Mouse (Mus musculus) limb, embryonic 11.5 days (tissue): ENCODE measurements around the gene Tlr2. TPM values are rescaled to one million over a fixed set of nuclear protein-coding genes. Genes with fewer than 3 reads are reported as not detected.

ENCODE experiments used
- ATAC-seq: fragments of 200-750 bp; cut with Nextera tagmentation; 2 replicates; pipeline ENCODE4 v1.8.0; 2017; ENCODE audit warnings: low read depth; ENCODE audit not compliant: insufficient number of reproducible peaks, low FRiP score, low TSS enrichment
- DNase-seq: peaks from one replicate; pipeline ENCODE4 v3.0.0-alpha.2; 2015; ENCODE audit warnings: low spot score
- H3K27ac ChIP-seq: fragments of 300-500 bp; sonication (generic); replicated peaks from 2 replicates; pipeline ENCODE4 v1.5.1; 2014; ENCODE audit warnings: low read depth, mild to moderate bottlenecking, low read length
- H3K27me3 ChIP-seq: fragments of 300-500 bp; sonication (generic); 2 replicates; pipeline ENCODE4 v1.6.1; 2014; ENCODE audit warnings: mild to moderate bottlenecking, low read length, mixed read lengths; ENCODE audit not compliant: control insufficient read depth, insufficient read depth
- H3K36me3 ChIP-seq: fragments of 300-500 bp; sonication (generic); 2 replicates; pipeline ENCODE4 v1.6.1; 2014; ENCODE audit warnings: mild to moderate bottlenecking, low read length, moderate library complexity, mixed read lengths; ENCODE audit not compliant: control insufficient read depth, insufficient read depth
- H3K4me1 ChIP-seq: fragments of 300-500 bp; sonication (generic); 2 replicates; pipeline ENCODE4 v1.6.1; 2014; ENCODE audit warnings: low read length, mixed read lengths; ENCODE audit not compliant: control insufficient read depth, insufficient read depth
- H3K4me2 ChIP-seq: fragments of 300-500 bp; sonication (generic); 2 replicates; pipeline ENCODE4 v1.6.1; 2014; ENCODE audit warnings: low read depth, mild to moderate bottlenecking, moderate library complexity; ENCODE audit not compliant: severe bottlenecking
- H3K4me3 ChIP-seq: fragments of 300-500 bp; sonication (generic); 2 replicates; pipeline ENCODE4 v1.5.1; 2014; ENCODE audit warnings: low read depth, low read length
- H3K9ac ChIP-seq: fragments of 300-500 bp; sonication (generic); 2 replicates; pipeline ENCODE4 v1.6.1; 2014; ENCODE audit warnings: mild to moderate bottlenecking, low read length
- H3K9me3 ChIP-seq: fragments of 300-500 bp; sonication (generic); 2 replicates; pipeline ENCODE4 v1.6.1; 2016; ENCODE audit warnings: low read length; ENCODE audit not compliant: control insufficient read depth
- WGBS: fragments of 180-500 bp; shearing (Covaris S2); extraction: QIAGEN DNeasy Blood & Tissue Kit; methylation state at CpG from one replicate; pipeline ENCODE4 v1.1.7; 2014; 5-methylcytosine and 5-hydroxymethylcytosine counted together
- polyA plus RNA-seq: library from polyadenylated mRNA; unstranded; fragments of >200 nt; fragmentation: Nextera tagmentation; extraction: Ambion mirVana; gene quantifications from 2 replicates; pipeline ENCODE4 v1.2.1, GENCODE M21; 2014

Gene Tlr2
- polyA plus RNA-seq, 1 experiment from 2014 or later, result 2.1 TPM

GRCm38 (mm10) chr3:83789651-83790451, 51.7 kb downstream of the Tlr2 start:
- ATAC-seq, result peak; percentile 72
- no peaks in the 10 kb centered on the region for H3K27me3 ChIP-seq
- H3K9me3 ChIP-seq, result no peaks in the 10 kb centered on the region
- no peak overlapping the region for H3K27ac ChIP-seq
- peak overlapping the region; percentile 89 for H3K4me2 ChIP-seq
- H3K4me1 ChIP-seq, result peaks cover 6% of the 10 kb centered on the region
- no peaks in the 10 kb centered on the region for H3K36me3 ChIP-seq
- H3K4me3 ChIP-seq, result peak overlapping the region; percentile 61
- H3K9ac ChIP-seq, result peak overlapping the region; percentile 78
- 3% methylated on average over 43 of the region's 44 CpGs for WGBS
- DNase-seq, result peak; percentile 71

DNA sequence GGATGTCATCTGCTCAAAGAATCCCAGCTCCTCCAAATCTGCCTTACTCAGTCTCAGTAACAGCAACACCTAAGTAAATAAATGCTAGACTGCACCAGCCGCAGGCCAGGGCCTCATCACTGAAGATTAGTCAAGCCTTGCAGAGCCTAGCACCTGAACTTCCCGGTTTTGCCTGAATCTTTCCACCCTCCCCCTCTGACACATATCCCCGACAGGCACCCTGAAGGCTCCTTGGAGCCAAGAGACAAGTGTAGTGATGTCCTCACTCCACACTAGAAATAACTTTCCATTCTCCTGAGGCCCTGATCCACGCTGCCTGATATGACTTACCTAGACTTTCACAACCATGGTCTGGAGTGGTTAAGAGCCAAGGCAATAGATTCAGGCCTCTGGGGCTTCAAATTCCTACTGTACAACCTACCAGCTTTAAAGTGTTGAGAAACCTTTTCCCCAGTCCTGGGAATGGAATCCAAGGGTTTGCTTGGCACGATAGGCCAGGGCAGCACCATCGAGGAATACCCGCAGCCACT, 53.7 kb downstream of the Tlr2 start:
- no peaks in the 10 kb centered on the region for H3K9me3 ChIP-seq
- WGBS, result 93% methylated on average over 7 of the region's 7 CpGs
- H3K36me3 ChIP-seq, result no peaks in the 10 kb centered on the region
- H3K9ac ChIP-seq, result no peak overlapping the region
- H3K4me1 ChIP-seq, result peaks cover 23% of the 10 kb centered on the region
- ATAC-seq (no peak), DNase-seq (no peak)
- H3K27me3 ChIP-seq, result no peaks in the 10 kb centered on the region
- H3K27ac ChIP-seq, result no peak overlapping the region
- H3K4me3 ChIP-seq, result no peak overlapping the region
- H3K4me2 ChIP-seq, result no peak overlapping the region

DNA sequence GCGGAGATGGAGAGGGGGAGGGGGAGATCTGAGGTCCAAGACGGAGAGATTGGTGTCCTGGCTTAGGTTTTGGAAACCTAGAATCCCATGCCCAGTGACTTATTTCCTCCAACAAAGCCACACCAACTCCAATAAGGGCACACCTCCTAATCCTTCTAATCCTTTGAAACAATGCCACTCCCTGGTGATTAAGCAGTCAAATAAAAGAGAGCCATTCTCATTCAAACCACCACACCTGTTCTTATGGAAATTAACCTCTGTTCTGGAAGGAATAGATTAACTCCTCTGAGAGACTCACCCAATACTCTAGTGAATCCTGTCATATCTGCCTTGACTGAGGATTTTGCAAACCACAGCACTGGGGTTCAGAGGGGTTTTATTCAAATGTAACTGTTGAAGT, 54.5 kb downstream of the Tlr2 start:
- no peak overlapping the region for H3K4me3 ChIP-seq
- no peak overlapping the region for H3K4me2 ChIP-seq
- no peaks in the 10 kb centered on the region for H3K27me3 ChIP-seq
- H3K4me1 ChIP-seq, result peaks cover 25% of the 10 kb centered on the region
- no peak overlapping the region for H3K27ac ChIP-seq
- ATAC-seq (no peak), DNase-seq (no peak)
- H3K9me3 ChIP-seq, result no peaks in the 10 kb centered on the region
- H3K36me3 ChIP-seq, result no peaks in the 10 kb centered on the region
- WGBS, result 78% methylated on average over 2 of the region's 2 CpGs
- H3K9ac ChIP-seq, result no peak overlapping the region

Other genes starting within 250 kb of the Tlr2 start
- gene Sfrp2, start 75.4 kb downstream of the Tlr2 start, polyA plus RNA-seq, result 157 and 162 TPM in 2 replicates
- gene Tmem131l, start 198.4 kb upstream of the Tlr2 start, polyA plus RNA-seq, result 86.6 and 86.8 TPM in 2 replicates